Mouse (Mus musculus) forebrain, embryonic 16.5 days (tissue): ENCODE data around the gene Mapk14. TPM values are rescaled to one million over a fixed set of nuclear protein-coding genes. Genes with fewer than 3 reads are reported as not detected.
A peak's percentile ranks its signal among the peaks of the same experiment; 100 is the strongest.

Experiments
- ATAC-seq: fragments of 200-750 bp; cut with Nextera tagmentation; 2 replicates; pipeline ENCODE4 v1.8.0; 2017; ENCODE audit warnings: mild to moderate bottlenecking, moderate library complexity
- H3K27ac ChIP-seq: fragments of 300-500 bp; sonication (generic); 2 replicates; pipeline ENCODE4 v1.5.1; 2014; ENCODE audit warnings: low read length, control low read depth
- H3K27me3 ChIP-seq: fragments of 300-500 bp; sonication (generic); replicated peaks from 2 replicates; pipeline ENCODE4 v1.6.1; 2014; ENCODE audit warnings: low read length; ENCODE audit not compliant: control insufficient read depth, insufficient read depth
- H3K36me3 ChIP-seq: fragments of 300-500 bp; sonication (generic); 2 replicates; pipeline ENCODE4 v1.6.1; 2014; ENCODE audit not compliant: control insufficient read depth, insufficient read depth
- H3K4me1 ChIP-seq: fragments of 300-500 bp; sonication (generic); replicated peaks from 2 replicates; pipeline ENCODE4 v1.6.1; 2014; ENCODE audit warnings: low read length; ENCODE audit not compliant: control insufficient read depth, insufficient read depth
- H3K4me2 ChIP-seq: fragments of 300-500 bp; sonication (generic); 2 replicates; pipeline ENCODE4 v1.6.1; 2014; ENCODE audit warnings: mild to moderate bottlenecking, low read length, control low read depth
- H3K4me3 ChIP-seq: fragments of 300-500 bp; sonication (generic); replicated peaks from 2 replicates; pipeline ENCODE4 v1.5.1; 2014; ENCODE audit warnings: mild to moderate bottlenecking, low read length, control low read depth
- H3K9ac ChIP-seq: fragments of 300-500 bp; sonication (generic); replicated peaks from 2 replicates; pipeline ENCODE4 v1.6.1; 2014; ENCODE audit warnings: low read depth, low read length, control low read depth
- H3K9me3 ChIP-seq: fragments of 300-500 bp; sonication (generic); 2 replicates; pipeline ENCODE4 v1.6.1; 2016; ENCODE audit warnings: low read length; ENCODE audit not compliant: control insufficient read depth
- WGBS: fragments of 180-500 bp; shearing (Covaris S2); extraction: QIAGEN DNeasy Blood & Tissue Kit; methylation state at CpG from one replicate; pipeline ENCODE4 v1.1.7; 2014; 5-methylcytosine and 5-hydroxymethylcytosine counted together
- polyA plus RNA-seq: library from polyadenylated mRNA; unstranded; fragments of >200 nt; fragmentation: Nextera tagmentation; extraction: Ambion mirVana; gene quantifications from 2 replicates; pipeline ENCODE4 v1.2.1, GENCODE M21; 2015

The Mapk14 gene
- polyA plus RNA-seq, 1 experiment from 2014 or later = 27.2 TPM

DNA sequence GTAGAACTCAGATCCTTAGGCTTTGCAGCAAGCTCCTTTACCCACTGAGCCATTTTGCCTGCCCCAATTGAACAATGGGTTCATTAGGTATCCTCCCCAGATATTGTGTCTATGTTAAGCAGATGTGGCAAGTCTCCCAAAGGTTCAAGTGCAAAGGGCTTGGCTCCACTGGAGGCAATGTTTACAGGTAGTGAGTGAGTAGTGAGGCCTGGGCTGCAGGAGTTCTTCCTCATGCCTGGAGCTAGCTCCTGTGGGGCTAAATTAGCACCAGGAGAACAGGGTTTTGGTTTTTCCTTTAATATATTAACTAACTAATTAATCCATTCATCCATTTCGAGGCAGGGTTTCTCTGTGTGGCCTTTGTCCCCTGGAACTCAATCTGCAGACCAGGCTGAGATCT lies 7.5 kb upstream of the Mapk14 start:
- no peaks in the 10 kb centered on the region for H3K27me3 ChIP-seq
- 7% methylated on average over 1 of the region's 1 CpGs for WGBS
- no peaks in the 10 kb centered on the region for H3K9me3 ChIP-seq
- H3K4me1 ChIP-seq = no peaks in the 10 kb centered on the region
- ATAC-seq = no peak
- no peaks in the 10 kb centered on the region for H3K36me3 ChIP-seq
- no peak overlapping the region for H3K4me3 ChIP-seq
- H3K27ac ChIP-seq = no peak overlapping the region
- H3K9ac ChIP-seq = no peak overlapping the region
- no peak overlapping the region for H3K4me2 ChIP-seq

- no peaks in the 10 kb centered on the region for H3K36me3 ChIP-seq
Observed at GRCm38 (mm10) chr17:28684631-28685030, 6.5 kb upstream of the Mapk14 start.

DNA sequence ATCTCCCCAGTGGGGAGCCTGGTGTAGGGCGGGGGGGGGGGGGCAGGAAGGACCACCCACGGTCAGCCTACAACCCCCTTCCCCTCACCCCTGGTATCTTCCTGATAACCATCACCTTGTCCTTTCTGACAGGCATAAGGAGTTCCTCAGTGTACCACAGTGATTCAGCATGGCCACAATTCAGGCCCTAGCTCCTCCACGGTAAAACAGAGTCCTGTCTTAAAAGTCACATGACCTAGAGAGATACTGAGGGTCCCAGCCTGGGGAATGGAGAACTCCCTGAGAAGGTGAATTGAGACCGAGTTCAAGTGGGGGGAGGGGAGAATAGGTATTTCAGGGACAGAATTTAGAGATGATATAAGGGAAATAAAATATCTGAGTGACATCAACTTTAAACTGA lies 3.8 kb upstream of the Mapk14 start:
- Histone ChIP-seq H3K36me3 (no peaks in the 10 kb centered on the region), H3K4me1 (peaks cover 12% of the 10 kb centered on the region), H3K9ac (no peak overlapping the region), H3K27me3 (no peaks in the 10 kb centered on the region), H3K4me3 (no peak overlapping the region), H3K9me3 (no peaks in the 10 kb centered on the region), H3K4me2 (no peak overlapping the region), H3K27ac (no peak overlapping the region)
- 51% methylated on average over 4 of the region's 4 CpGs for WGBS
- no peak for ATAC-seq

More at GRCm38 (mm10) chr17:28684631-28685030, 6.5 kb upstream of the Mapk14 start:
- no peak overlapping the region for H3K4me3 ChIP-seq
- no peak overlapping the region for H3K9ac ChIP-seq
- H3K4me2 ChIP-seq = no peak overlapping the region
- H3K27me3 ChIP-seq = no peaks in the 10 kb centered on the region
- ATAC-seq = no peak
- H3K9me3 ChIP-seq = no peaks in the 10 kb centered on the region
- 36% methylated on average over 19 of the region's 19 CpGs for WGBS
- peaks cover 5% of the 10 kb centered on the region for H3K4me1 ChIP-seq
- no peak overlapping the region for H3K27ac ChIP-seq

DNA sequence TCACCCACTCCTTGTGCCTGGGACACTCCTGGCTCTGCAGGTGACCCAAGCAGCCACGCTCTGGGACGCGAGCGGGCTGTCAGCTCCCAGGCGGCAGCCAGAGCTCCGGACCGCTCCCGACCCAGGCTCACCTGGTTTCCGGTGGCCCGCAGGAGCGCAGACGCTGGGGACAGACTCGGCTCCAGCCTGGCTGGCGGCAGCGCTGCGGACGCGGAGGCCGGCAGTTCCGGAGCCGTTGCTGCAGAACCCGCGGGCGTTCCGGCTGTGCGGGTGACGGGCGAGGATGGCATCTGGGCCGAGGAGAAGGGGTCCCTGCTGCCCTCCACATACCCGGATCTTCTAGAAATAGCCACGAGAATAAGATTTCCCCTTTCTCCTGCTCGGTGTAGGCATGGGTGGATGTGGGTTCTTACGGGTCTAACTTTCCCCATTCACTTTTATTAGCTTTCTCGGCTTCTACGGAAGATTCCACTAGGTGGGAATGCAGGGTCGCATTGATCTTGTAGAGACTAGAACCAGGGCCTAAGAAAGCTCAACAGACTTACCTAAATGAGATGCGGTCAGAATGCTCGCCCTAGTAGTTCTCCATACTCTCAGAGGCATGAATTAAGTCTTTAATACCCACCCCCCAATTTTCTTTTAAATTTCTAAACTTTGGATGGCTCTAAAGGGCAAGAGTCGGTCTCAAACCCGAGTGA lies 1.4 kb upstream of the Mapk14 start, which contains the start of gene Slc26a8:
Gene Slc26a8 (minus strand): TSS at position 648 of the 698 bp plus-strand sequence.
- ATAC-seq = no peak
- H3K27me3 ChIP-seq = no peaks in the 10 kb centered on the region
- WGBS = 9% methylated on average over 40 of the region's 40 CpGs
- H3K4me2 ChIP-seq = peak within 1 kb of the TSS; percentile 80
- no peaks in the 10 kb centered on the region for H3K9me3 ChIP-seq
- H3K4me3 ChIP-seq = peak within 1 kb of the TSS; percentile 97
- peak within 1 kb of the TSS; percentile 65 for H3K9ac ChIP-seq
- no peaks in the 10 kb centered on the region for H3K36me3 ChIP-seq
- peaks cover 22% of the 10 kb centered on the region for H3K4me1 ChIP-seq
- H3K27ac ChIP-seq = peak within 1 kb of the TSS; percentile 96

- ATAC-seq = peak; percentile 42
- Histone ChIP-seq H3K9ac (peak overlapping the region; percentile 94), H3K4me2 (peak overlapping the region; percentile 60), H3K27ac (peak overlapping the region; percentile 96), H3K27me3 (no peaks in the 10 kb centered on the region), H3K4me1 (peaks cover 25% of the 10 kb centered on the region), H3K4me3 (peak overlapping the region; percentile 97), H3K36me3 (no peaks in the 10 kb centered on the region), H3K9me3 (no peaks in the 10 kb centered on the region)
- WGBS = under 1% methylated on average over 50 of the region's 53 CpGs
Observed at GRCm38 (mm10) chr17:28691687-28692340, 685 bp downstream of the Mapk14 start.

DNA sequence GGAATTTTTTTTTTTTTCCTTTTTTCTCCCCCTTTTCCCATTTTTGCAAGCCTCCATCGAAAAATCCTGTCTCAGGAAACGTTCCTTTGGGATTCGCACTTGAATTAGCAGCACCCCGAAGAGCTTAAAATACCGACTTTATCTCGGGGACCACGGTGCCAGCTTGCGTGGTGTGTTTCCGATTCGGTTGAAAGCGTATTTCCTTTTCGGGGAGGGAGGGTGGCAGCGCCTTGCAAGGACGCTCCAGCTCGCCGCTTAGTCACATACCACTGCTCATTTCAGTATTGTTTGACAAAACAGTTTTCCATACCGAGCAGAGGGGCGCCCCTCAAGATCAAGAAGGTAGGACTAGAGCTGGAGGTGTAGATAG lies 1.2 kb downstream of the Mapk14 start:
- H3K27me3 ChIP-seq = no peaks in the 10 kb centered on the region
- no peaks in the 10 kb centered on the region for H3K36me3 ChIP-seq
- peak overlapping the region; percentile 60 for H3K4me2 ChIP-seq
- under 1% methylated on average over 18 of the region's 18 CpGs for WGBS
- peak overlapping the region; percentile 94 for H3K9ac ChIP-seq
- peaks cover 28% of the 10 kb centered on the region for H3K4me1 ChIP-seq
- ATAC-seq = no peak
- H3K27ac ChIP-seq = peak overlapping the region; percentile 96
- H3K4me3 ChIP-seq = peak overlapping the region; percentile 97
- H3K9me3 ChIP-seq = no peaks in the 10 kb centered on the region

DNA sequence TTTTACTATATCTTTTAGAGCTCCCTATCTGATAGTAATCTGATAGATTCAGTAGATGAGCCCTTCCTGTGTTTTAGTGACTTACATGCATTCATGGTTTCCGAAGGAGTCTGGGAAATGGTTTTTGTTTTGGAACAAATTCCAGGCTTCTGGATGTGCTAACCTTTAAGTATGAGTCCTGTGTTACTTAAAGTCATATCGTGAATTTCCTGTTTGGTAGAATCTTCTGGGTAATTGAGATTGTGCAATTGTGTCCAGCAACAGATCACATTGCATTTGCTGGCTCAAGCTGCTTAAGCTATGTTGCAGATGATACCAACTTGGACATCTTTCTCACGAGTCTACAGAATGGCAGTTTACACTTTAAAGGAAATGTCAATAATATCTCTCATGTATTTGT lies 2.0 kb downstream of the Mapk14 start:
- peaks cover 34% of the 10 kb centered on the region for H3K4me1 ChIP-seq
- H3K27ac ChIP-seq = no peak overlapping the region
- no peak for ATAC-seq
- H3K9me3 ChIP-seq = no peaks in the 10 kb centered on the region
- peak overlapping the region; percentile 60 for H3K4me2 ChIP-seq
- H3K9ac ChIP-seq = no peak overlapping the region; the same call in 1 of the 2 replicates
- H3K36me3 ChIP-seq = no peaks in the 10 kb centered on the region
- H3K27me3 ChIP-seq = no peaks in the 10 kb centered on the region
- peak overlapping the region; percentile 97 for H3K4me3 ChIP-seq
- WGBS = 31% methylated on average over 3 of the region's 3 CpGs

DNA sequence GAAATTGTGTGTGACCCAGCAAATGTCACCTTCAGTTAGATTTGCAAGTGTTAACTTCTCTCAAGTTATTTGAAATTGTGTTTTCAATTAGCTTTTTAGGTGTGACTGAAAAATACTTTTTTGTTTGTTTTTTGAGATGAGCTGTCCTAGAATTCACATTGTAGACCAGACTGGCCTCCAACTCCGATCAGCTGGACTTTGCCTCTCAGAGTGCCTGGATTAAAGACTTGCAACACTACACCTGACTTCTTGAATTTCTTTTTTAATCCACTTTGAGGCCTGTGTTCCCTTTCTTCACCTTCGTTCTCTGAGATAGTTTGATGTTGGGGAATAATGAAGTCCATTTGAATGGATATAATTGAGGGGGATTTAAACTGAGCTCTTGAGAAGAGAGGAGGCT lies 2.9 kb downstream of the Mapk14 start:
- Histone ChIP-seq H3K4me1 (peaks cover 37% of the 10 kb centered on the region), H3K9ac (no peak overlapping the region), H3K36me3 (no peaks in the 10 kb centered on the region), H3K9me3 (no peaks in the 10 kb centered on the region), H3K27me3 (no peaks in the 10 kb centered on the region), H3K4me2 (no peak overlapping the region), H3K4me3 (no peak overlapping the region), H3K27ac (no peak overlapping the region)
- no peak for ATAC-seq
- WGBS = 52% methylated on average over 2 of the region's 2 CpGs

DNA sequence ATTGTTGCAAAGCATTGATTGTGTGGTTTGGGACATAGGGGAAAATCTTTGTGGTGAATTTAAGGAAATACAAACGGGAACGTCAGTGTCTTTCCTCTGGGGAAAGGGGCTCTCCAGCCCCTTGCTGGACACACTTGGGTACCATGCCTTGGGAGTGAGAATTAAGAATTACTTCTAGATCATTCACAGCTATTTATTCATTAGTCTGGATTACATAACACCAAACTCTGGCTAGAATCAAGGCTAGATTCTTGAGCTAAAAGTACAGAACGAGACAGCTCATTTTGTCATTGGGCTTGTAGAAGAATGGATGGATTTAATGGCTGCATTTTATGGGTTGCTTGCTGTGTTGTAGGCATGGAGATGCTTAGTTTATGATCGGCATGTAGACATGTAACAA lies 3.7 kb downstream of the Mapk14 start:
- peaks cover 30% of the 10 kb centered on the region for H3K4me1 ChIP-seq
- WGBS = 70% methylated on average over 4 of the region's 4 CpGs

More for the DNA sequence above, 3.7 kb downstream of the Mapk14 start:
- Histone ChIP-seq H3K9me3 (no peaks in the 10 kb centered on the region), H3K27me3 (no peaks in the 10 kb centered on the region), H3K9ac (no peak overlapping the region), H3K36me3 (no peaks in the 10 kb centered on the region), H3K27ac (no peak overlapping the region), H3K4me2 (no peak overlapping the region), H3K4me3 (no peak overlapping the region)
- ATAC-seq = no peak
